Mouse (Mus musculus): ENCODE measurements around the gene Gm525. TPM values are rescaled to one million over a fixed set of nuclear protein-coding genes. Genes with fewer than 3 reads are reported as not detected.
A peak's percentile ranks its signal among the peaks of the same experiment; 100 is the strongest.

Gene Gm525
- total and polyA plus RNA-seq, 3 experiments: 0.34 TPM; not detected in 2

GRCm38 (mm10) chr11:89103166-89103565, 29.5 kb downstream of the Gm525 start:
- H3K79me2 ChIP-seq (replicated peaks; ENCODE audit: control insufficient read depth, extremely low read depth, insufficient read depth, poor library complexity, severe bottlenecking): no peaks in the 10 kb centered on the region
- TF ChIP-seq E2F4 (IDR thresholded peaks at IDR 0.05; ENCODE audit: insufficient replicate concordance, low read depth, low read length) (no peak), ELF1 (IDR thresholded peaks at IDR 0.05; ENCODE audit: low read depth, low read length) (no peak), TCF12 (IDR thresholded peaks at IDR 0.05; ENCODE audit: low read depth, low read length) (no peak), NELFE (IDR thresholded peaks at IDR 0.05; ENCODE audit: low read depth, low read length) (no peak), HCFC1 (IDR thresholded peaks at IDR 0.05; ENCODE audit: low read depth, low read length) (no peak), PAX5 (IDR thresholded peaks at IDR 0.05; ENCODE audit: low read length) (no peak), CHD1 (IDR thresholded peaks at IDR 0.05; ENCODE audit: low read depth, low read length) (no peak), POLR2AphosphoS2 (IDR thresholded peaks at IDR 0.05; ENCODE audit: low read depth, low read length) (no peak), UBTF (IDR thresholded peaks at IDR 0.05; ENCODE audit: low read depth, low read length) (no peak), TBP (conservative IDR thresholded peaks at IDR 0.05; ENCODE audit: low read depth, low read length) (no peak), ZMIZ1 (IDR thresholded peaks at IDR 0.05; ENCODE audit: low read depth, low read length) (no peak), POLR2A (IDR thresholded peaks at IDR 0.05; ENCODE audit: low read depth, low read length) (no peak), CHD2 (IDR thresholded peaks at IDR 0.05; ENCODE audit: low read length) (no peak), MAZ (IDR thresholded peaks at IDR 0.05; ENCODE audit: low read depth, low read length) (no peak), USF2 (conservative IDR thresholded peaks at IDR 0.05; ENCODE audit: low read depth, low read length) (no peak), ZC3H11A (IDR thresholded peaks at IDR 0.05; ENCODE audit: low read depth, low read length) (no peak), RCOR1 (conservative IDR thresholded peaks at IDR 0.05; ENCODE audit: low read depth, low read length) (no peak), MAX (IDR thresholded peaks at IDR 0.05; ENCODE audit: low read length) (no peak)
- in situ Hi-C loops (cut with MboI; ENCODE audit: low pct_ligation_motif_present, low pct_unique_long_range_greater_than_20kb, low sequenced_read_pairs) (loop anchor here (10.0 kb wide), 1 partner anchor 182 kb away; no protein-coding TSS in a partner anchor), dilution Hi-C loops (cut with MboI; ENCODE audit: extremely low pct_ligation_motif_present, extremely low pct_unique_long_range_greater_than_20kb, low sequenced_read_pairs) (no loop called here)
- no peak overlapping the region for H3K9ac ChIP-seq (ENCODE audit: insufficient read depth, low read depth)
- no peaks in the 10 kb centered on the region for H3K9me3 ChIP-seq (replicated peaks; ENCODE audit: low read length)
- no peaks in the 10 kb centered on the region for H3K36me3 ChIP-seq (replicated peaks in 1 of 2; ENCODE audit: control insufficient read depth in 1 of 2, insufficient read depth in 1 of 2, low read length in 1 of 2)
- H3K4me3 ChIP-seq (replicated peaks in 1 of 3; ENCODE audit: low read depth in 2 of 3, low read length in 2 of 3, poor library complexity in 1 of 3): no peak overlapping the region
- H3K27ac ChIP-seq (ENCODE audit: insufficient read depth, low read depth): no peak overlapping the region
- no peak overlapping the region for H3K4me2 ChIP-seq (ENCODE audit: insufficient read depth, low read depth, poor library complexity, severe bottlenecking)
- no peaks in the 10 kb centered on the region for H3K27me3 ChIP-seq (replicated peaks)
- peaks cover 4 to 30% of the 10 kb centered on the region in 2 experiments; a peak in 3 of 4 replicates for H3K4me1 ChIP-seq (ENCODE audit: control insufficient read depth in 1 of 2, insufficient read depth in 2 of 2)
- no peak for DNase-seq (ENCODE audit: extremely low read depth)

GRCm38 (mm10) chr11:89105211-89105610, 31.6 kb downstream of the Gm525 start:
- DNase-seq (ENCODE audit: extremely low read depth): no peak

More at GRCm38 (mm10) chr11:89105211-89105610, 31.6 kb downstream of the Gm525 start:
- in situ Hi-C loops (cut with MboI; ENCODE audit: low pct_ligation_motif_present, low pct_unique_long_range_greater_than_20kb, low sequenced_read_pairs): loop anchor here (10.0 kb wide), 1 partner anchor 180 kb away; no protein-coding TSS in a partner anchor
- no peak overlapping the region for H3K27ac ChIP-seq (ENCODE audit: insufficient read depth, low read depth)
- no peak overlapping the region; the same call in 1 of the 2 replicates for H3K9ac ChIP-seq (ENCODE audit: insufficient read depth, low read depth)
- no peak overlapping the region for H3K4me2 ChIP-seq (ENCODE audit: insufficient read depth, low read depth, poor library complexity, severe bottlenecking)
- dilution Hi-C loops (cut with MboI; ENCODE audit: extremely low pct_ligation_motif_present, extremely low pct_unique_long_range_greater_than_20kb, low sequenced_read_pairs): no loop called here
- no peaks in the 10 kb centered on the region for H3K36me3 ChIP-seq (replicated peaks in 1 of 2; ENCODE audit: control insufficient read depth in 1 of 2, insufficient read depth in 1 of 2, low read length in 1 of 2)
- H3K4me1 ChIP-seq (ENCODE audit: control insufficient read depth in 1 of 2, insufficient read depth in 2 of 2): peaks cover 2 to 17% of the 10 kb centered on the region in 2 experiments; a peak in 2 of 4 replicates
- no peaks in the 10 kb centered on the region for H3K79me2 ChIP-seq (replicated peaks; ENCODE audit: control insufficient read depth, extremely low read depth, insufficient read depth, poor library complexity, severe bottlenecking)
- H3K27me3 ChIP-seq (replicated peaks): no peaks in the 10 kb centered on the region
- no peak overlapping the region for H3K4me3 ChIP-seq (replicated peaks in 1 of 3; ENCODE audit: low read depth in 2 of 3, low read length in 2 of 3, poor library complexity in 1 of 3)
- TF ChIP-seq USF1 (IDR thresholded peaks at IDR 0.05; ENCODE audit: low read depth, low read length): no peak
- TF ChIP-seq MAZ (IDR thresholded peaks at IDR 0.05; ENCODE audit: low read depth, low read length): 0 out of 2 replicates have a peak, but pooled peaks have one; percentile 1
- TF ChIP-seq CHD1 (IDR thresholded peaks at IDR 0.05; ENCODE audit: low read depth, low read length): no peak
- no peak for TF ChIP-seq ELF1 (IDR thresholded peaks at IDR 0.05; ENCODE audit: low read depth, low read length)
- TF ChIP-seq ZC3H11A (IDR thresholded peaks at IDR 0.05; ENCODE audit: low read depth, low read length): no peak
- no peak for TF ChIP-seq RAD21 (IDR thresholded peaks at IDR 0.05; ENCODE audit: low read depth, low read length)
- TF ChIP-seq JUN (IDR thresholded peaks at IDR 0.05; ENCODE audit: insufficient read depth, low read depth, low read length): no peak
- H3K9me3 ChIP-seq (replicated peaks; ENCODE audit: low read length): no peaks in the 10 kb centered on the region

Data from CH12.LX (cell line).